Mouse (Mus musculus) hindbrain, embryonic 14.5 days (tissue): Measurements from ENCODE around the gene Pgp. TPM values are rescaled to one million over a fixed set of nuclear protein-coding genes. Genes with fewer than 3 reads are reported as not detected.

Source experiments
- ATAC-seq: fragments of 200-750 bp; cut with Nextera tagmentation; 2 replicates; pipeline ENCODE4 v1.8.0; 2017; ENCODE audit warnings: moderate number of reproducible peaks, mild to moderate bottlenecking, moderate TSS enrichment, moderate library complexity; ENCODE audit not compliant: low FRiP score
- DNase-seq: peaks from one replicate; pipeline ENCODE4 v3.0.0-alpha.2; 2015; ENCODE audit warnings: low spot score
- H3K27ac ChIP-seq: fragments of 300-500 bp; sonication (generic); 2 replicates; pipeline ENCODE4 v1.5.1; 2014; ENCODE audit warnings: mild to moderate bottlenecking, moderate library complexity
- H3K27me3 ChIP-seq: fragments of 300-500 bp; sonication (generic); 2 replicates; pipeline ENCODE4 v1.6.1; 2014; ENCODE audit warnings: mild to moderate bottlenecking, low read length, mixed read lengths; ENCODE audit not compliant: control insufficient read depth, insufficient read depth
- H3K36me3 ChIP-seq: fragments of 300-500 bp; sonication (generic); replicated peaks from 2 replicates; pipeline ENCODE4 v1.6.1; 2014; ENCODE audit not compliant: control insufficient read depth, insufficient read depth
- H3K4me1 ChIP-seq: fragments of 300-500 bp; sonication (generic); replicated peaks from 2 replicates; pipeline ENCODE4 v1.6.1; 2014; ENCODE audit warnings: antibody characterized with exemption, low read length, mixed read lengths; ENCODE audit not compliant: control insufficient read depth, insufficient read depth
- H3K4me2 ChIP-seq: fragments of 300-500 bp; sonication (generic); replicated peaks from 2 replicates; pipeline ENCODE4 v1.6.1; 2014; ENCODE audit warnings: mild to moderate bottlenecking, moderate library complexity
- H3K4me3 ChIP-seq: fragments of 300-500 bp; sonication (generic); replicated peaks from 2 replicates; pipeline ENCODE4 v1.5.1; 2014; ENCODE audit warnings: mild to moderate bottlenecking, low read length
- H3K9ac ChIP-seq: fragments of 300-500 bp; sonication (generic); 2 replicates; pipeline ENCODE4 v1.6.1; 2014
- H3K9me3 ChIP-seq: fragments of 300-500 bp; sonication (generic); 2 replicates; pipeline ENCODE4 v1.6.1; 2016; ENCODE audit warnings: low read length; ENCODE audit not compliant: control insufficient read depth
- WGBS: fragments of 180-500 bp; shearing (Covaris S2); extraction: QIAGEN DNeasy Blood & Tissue Kit; methylation state at CpG from one replicate; pipeline ENCODE4 v1.1.7; 2014; 5-methylcytosine and 5-hydroxymethylcytosine counted together
- polyA plus RNA-seq: library from polyadenylated mRNA; unstranded; fragments of >200 nt; fragmentation: Nextera tagmentation; extraction: Ambion mirVana; gene quantifications from 2 replicates; pipeline ENCODE4 v1.2.1, GENCODE M21; 2014

Pgp gene
- polyA plus RNA-seq, 1 experiment from 2014 or later, result 71.2 TPM

DNA sequence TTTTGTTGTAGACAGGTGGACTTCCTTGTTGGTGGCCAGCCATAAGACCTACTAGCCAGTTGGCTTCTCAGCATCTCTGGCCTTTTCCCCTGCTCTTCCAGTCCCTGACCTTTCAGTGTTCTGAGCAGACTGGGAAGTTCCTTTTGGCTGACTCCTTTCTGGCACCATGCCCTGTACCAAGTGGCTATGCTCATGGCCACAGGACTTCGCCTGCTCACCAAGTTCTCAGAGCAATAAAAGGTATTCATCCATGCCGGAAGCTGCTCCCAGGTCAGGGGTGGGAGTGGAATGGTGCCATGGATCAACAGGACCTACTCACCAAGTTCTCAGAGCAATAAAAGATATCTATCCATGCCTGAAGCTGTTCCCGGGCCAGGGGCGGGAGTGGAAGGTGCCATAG, 2.3 kb downstream of the Pgp start:
- ATAC-seq (no peak), DNase-seq (no peak)
- Histone ChIP-seq H3K9ac (no peak overlapping the region), H3K4me1 (peaks cover 20% of the 10 kb centered on the region), H3K36me3 (peaks cover 52% of the 10 kb centered on the region), H3K27ac (no peak overlapping the region), H3K4me2 (peak overlapping the region; percentile 99), H3K9me3 (no peaks in the 10 kb centered on the region), H3K27me3 (no peaks in the 10 kb centered on the region), H3K4me3 (peak overlapping the region; percentile 94)
- WGBS, result 86% methylated on average over 4 of the region's 4 CpGs

DNA sequence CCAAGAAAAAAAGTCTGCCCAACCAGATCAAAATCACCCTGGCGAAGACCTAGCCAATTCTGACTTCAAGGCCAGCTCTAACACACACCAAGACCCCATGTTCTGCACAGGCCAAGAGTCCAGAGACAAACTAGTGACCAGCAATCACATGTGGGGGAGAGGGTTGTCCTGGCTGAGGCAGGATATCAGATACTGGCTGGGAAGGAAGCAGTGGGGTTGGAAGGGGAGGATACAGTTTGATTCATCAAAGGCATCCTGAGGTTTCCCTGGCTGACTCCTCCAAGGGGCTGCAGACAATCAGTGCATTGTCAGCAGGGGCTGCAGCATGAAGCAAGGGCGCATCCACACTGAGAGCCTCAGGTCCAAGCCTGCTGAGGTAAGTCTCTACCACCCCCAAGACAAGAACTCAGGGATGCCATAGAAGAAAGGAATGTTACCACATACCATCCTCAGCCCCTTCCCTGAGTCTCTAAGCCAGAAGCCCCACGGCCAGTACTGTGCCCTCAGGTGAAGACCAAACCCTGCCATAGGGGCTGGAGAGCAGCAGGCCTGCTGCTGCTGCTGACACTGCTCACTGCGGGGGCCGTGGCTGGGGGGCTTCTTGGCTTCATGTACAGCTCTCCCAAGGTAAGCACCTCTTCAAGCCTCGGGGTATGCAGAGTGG, 3.6 kb downstream of the Pgp start, which contains the start of gene Bricd5:
TSS of gene Bricd5 (plus strand) at position 273 of the 664 bp plus-strand sequence.
- Histone ChIP-seq H3K4me2 (peak within 1 kb of the TSS; percentile 99; the same call in 1 of the 2 replicates), H3K27me3 (no peaks in the 10 kb centered on the region), H3K4me1 (peaks cover 20% of the 10 kb centered on the region), H3K9ac (no peak within 1 kb of the TSS), H3K27ac (no peak within 1 kb of the TSS), H3K4me3 (no peak within 1 kb of the TSS), H3K36me3 (peaks cover 52% of the 10 kb centered on the region), H3K9me3 (no peaks in the 10 kb centered on the region)
- WGBS, result 75% methylated on average over 6 of the region's 6 CpGs
- ATAC-seq (no peak), DNase-seq (no peak)

DNA sequence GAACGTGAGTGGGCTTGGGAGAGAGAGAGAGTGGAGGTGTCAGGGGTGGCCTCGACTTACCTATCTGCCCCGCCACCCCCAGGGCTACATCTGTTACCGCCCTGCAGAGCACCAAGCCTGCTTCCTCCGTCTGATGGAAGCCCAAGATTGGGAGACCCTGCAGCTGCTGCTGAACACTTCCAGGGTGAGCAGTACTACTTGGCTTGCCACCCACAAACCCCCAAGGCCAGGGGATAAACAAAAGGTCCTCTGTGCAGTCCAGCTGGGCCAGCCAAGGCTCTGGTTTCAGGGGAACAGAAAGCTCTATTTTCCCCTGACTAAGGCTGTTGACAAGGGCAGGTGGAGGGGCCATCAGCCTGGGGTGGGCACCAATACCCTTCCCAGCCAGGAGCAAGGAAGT, 4.4 kb downstream of the Pgp start:
- Histone ChIP-seq H3K4me3 (no peak overlapping the region), H3K9ac (no peak overlapping the region), H3K9me3 (no peaks in the 10 kb centered on the region), H3K4me2 (no peak overlapping the region), H3K27me3 (no peaks in the 10 kb centered on the region), H3K36me3 (peaks cover 52% of the 10 kb centered on the region), H3K4me1 (peaks cover 20% of the 10 kb centered on the region), H3K27ac (no peak overlapping the region)
- WGBS, result 93% methylated on average over 5 of the region's 5 CpGs
- ATAC-seq, result no peak
- no peak for DNase-seq

DNA sequence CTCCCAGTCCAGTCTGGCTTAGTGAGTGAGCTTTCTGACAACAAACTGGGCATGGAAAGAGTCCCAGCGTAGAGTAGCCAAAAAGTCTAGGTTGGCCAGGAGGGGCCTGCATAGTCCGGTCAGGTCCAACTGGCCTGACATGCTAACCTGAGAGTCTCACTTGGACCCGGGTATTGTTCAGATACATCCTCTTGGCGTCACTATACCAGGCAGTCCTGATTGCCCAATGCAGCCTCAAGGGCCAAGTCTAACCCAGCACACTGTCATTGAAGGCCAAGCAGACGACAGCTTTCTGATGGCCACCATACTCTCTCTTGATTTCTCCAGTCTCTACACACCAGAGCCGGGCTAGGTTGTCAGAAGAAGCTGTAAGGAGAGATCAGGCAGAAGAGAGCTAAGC, 5.4 kb downstream of the Pgp start:
- Histone ChIP-seq H3K4me3 (no peak overlapping the region), H3K27me3 (no peaks in the 10 kb centered on the region), H3K27ac (no peak overlapping the region), H3K4me1 (peaks cover 20% of the 10 kb centered on the region), H3K36me3 (peaks cover 52% of the 10 kb centered on the region), H3K9ac (no peak overlapping the region), H3K9me3 (no peaks in the 10 kb centered on the region), H3K4me2 (no peak overlapping the region)
- DNase-seq (no peak), ATAC-seq (no peak)
- WGBS, result 92% methylated on average over 6 of the region's 6 CpGs

DNA sequence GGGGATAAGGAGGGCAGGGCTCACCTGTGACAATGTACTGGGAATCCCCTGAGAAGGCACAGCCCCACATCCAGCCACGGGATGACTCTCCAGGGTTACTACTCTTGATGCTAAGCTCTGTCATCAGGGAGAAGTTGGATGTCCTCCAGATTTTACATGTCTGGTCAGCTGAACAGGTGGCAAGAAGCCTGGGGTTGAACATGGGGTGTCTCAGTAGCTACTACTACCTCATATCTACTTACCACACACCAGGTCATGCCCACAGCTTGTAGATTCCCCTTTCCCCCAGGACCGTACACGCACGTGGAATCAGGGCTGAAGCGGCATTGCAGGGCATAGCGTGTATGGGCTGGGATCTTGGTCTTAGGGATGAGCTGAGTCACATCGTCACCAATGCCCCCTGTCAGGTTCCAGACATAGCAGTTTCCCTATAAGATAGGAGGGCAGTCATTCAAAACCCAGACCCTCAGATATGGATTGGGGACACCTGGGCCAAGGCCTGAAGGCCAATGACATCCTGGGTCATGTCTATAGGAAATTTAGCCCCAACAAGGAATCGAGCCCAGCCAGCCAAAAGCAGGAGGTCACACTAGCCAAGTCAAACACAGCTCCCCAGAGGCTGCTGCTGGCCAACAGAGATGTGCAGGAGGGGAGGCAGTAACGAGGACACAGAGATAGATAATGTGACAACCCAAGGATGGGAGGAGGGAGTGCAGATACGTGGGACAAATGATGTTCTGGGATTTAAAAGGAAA, 6.0 kb downstream of the Pgp start:
- Histone ChIP-seq H3K4me2 (no peak overlapping the region), H3K9me3 (no peaks in the 10 kb centered on the region), H3K27me3 (no peaks in the 10 kb centered on the region), H3K4me3 (no peak overlapping the region), H3K27ac (no peak overlapping the region), H3K4me1 (peaks cover 16% of the 10 kb centered on the region), H3K9ac (no peak overlapping the region), H3K36me3 (peaks cover 52% of the 10 kb centered on the region)
- no peak for DNase-seq
- ATAC-seq, result no peak
- 92% methylated on average over 10 of the region's 10 CpGs for WGBS

DNA sequence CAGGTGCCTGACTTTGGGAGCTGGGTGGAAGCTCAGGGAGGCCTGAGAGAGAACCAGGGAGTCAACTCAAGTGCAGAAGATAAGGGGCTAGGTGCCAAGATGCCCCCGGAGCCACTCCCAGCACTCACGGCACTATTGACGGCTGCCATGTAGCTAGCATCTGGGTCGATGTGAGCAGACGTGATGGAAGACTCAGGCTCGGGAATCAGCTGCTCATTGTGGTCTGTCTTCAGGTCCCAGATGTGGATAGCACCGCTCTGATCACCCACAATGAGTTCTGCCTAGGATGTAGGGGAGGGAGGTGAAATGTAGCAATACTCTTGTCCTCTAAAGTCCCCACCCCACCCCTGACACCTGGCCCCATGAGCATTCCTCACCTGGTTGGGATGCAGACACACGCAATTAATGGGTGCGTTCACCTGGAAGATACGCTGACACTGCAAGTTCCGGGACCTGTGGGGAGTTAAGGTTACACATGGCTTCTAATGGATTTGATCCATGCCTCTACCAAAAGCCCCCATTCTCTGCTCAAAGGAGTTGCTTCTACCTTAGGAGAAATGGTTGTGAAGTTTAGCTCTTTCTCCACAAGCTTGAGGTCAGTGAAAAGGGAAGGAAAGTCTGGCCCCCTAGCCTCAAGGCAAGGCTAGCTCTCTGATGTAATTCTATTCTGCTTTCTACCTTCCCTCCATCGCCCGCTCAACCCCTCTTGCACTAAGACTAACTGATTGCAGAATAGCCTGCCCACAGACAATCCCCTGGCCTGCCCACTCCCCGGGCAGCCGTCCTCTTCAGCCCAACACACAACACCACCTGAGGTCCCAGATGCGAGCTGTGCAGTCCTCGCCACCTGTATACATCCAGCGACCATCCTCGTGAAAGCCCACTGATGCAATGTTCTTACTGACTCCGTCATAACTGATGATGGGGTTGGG, 7.1 kb downstream of the Pgp start:
- H3K9ac ChIP-seq, result 0 out of 2 replicates have a peak overlapping the region, but pooled peaks have one; percentile 80
- WGBS, result 95% methylated on average over 20 of the region's 20 CpGs
- no peaks in the 10 kb centered on the region for H3K9me3 ChIP-seq
- peaks cover 5% of the 10 kb centered on the region for H3K4me1 ChIP-seq
- ATAC-seq, result no peak
- H3K36me3 ChIP-seq, result peaks cover 50% of the 10 kb centered on the region
- H3K27me3 ChIP-seq, result no peaks in the 10 kb centered on the region
- no peak for DNase-seq
- peak overlapping the region; percentile 65; the same call in 1 of the 2 replicates for H3K4me2 ChIP-seq
- H3K27ac ChIP-seq, result no peak overlapping the region
- H3K4me3 ChIP-seq, result no peak overlapping the region

DNA sequence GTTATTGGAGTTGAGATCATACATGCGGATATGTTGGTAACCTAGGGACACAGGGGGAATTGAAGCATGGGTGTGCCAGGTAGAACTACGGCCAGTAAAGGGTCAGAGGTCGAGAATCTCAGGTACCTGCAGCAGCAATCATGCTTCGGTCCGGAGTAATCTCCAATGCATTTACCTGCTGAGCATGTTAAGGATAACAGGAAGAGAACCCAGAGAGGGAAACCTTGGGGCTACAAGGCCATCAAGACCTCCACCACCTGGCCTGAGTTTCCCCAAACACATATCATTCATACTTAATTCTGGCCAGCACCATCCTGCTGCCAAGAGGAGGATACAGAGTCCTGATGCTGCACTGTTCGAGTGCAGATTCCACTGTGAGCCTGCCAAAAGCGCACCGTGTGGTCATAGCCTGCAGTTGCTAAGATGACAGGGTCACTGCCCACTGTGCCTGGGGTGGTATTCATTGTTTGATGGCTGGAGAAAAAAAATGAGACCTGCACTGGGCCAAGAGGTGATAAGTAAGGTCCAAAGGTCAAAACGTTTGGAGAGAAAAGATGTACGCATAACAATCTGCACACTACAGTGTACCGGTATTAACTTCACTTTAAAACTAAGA, 7.9 kb downstream of the Pgp start:
- H3K4me2 ChIP-seq, result peak overlapping the region; percentile 65
- ATAC-seq (0 out of 2 replicates have a peak, but pooled peaks have one; percentile 12), DNase-seq (no peak)
- H3K4me1 ChIP-seq, result no peaks in the 10 kb centered on the region; the same call in 1 of the 2 replicates
- H3K36me3 ChIP-seq, result peaks cover 42% of the 10 kb centered on the region
- H3K27ac ChIP-seq, result no peak overlapping the region
- no peaks in the 10 kb centered on the region for H3K27me3 ChIP-seq
- H3K9ac ChIP-seq, result peak overlapping the region; percentile 80
- H3K4me3 ChIP-seq, result peak overlapping the region; percentile 76
- WGBS, result 54% methylated on average over 11 of the region's 11 CpGs
- H3K9me3 ChIP-seq, result no peaks in the 10 kb centered on the region

DNA sequence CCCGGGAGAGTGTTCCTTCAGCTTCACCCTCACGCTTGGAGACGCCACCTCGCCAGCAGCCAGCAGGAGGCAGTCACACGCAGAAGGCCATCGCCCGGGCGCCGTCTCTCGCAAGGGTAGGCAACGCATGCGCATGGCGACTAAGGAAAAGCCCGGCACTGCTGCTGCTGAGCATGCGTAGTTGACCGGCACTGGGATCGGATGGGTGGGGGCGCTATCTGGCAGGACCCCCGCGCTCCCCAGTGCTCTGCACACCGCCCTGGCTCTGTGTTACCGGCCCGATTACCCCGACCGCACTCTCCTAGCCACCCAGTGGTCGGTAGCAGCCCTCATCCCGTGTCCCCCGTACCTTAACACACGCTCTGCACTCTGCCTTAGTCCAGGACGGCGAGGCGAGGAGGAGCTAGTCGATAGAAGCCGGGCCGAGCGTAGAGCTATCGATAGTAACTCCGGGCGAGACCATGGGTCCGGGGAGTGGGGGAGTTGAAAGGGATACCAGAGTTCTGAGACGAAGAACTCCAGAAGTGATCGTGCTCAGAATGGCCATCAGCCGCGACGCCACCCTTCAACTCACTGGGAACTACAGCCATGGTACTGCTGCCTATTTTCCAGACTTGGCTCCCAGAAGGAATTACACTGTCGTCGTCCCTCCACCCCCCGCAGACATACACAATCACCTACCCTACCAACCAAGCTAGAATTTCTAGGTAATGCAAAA, 8.6 kb downstream of the Pgp start, which contains the start of gene Mlst8:
TSS of gene Mlst8 (minus strand) at position 416 of the 718 bp plus-strand sequence.
- Histone ChIP-seq H3K4me1 (no peaks in the 10 kb centered on the region; the same call in 1 of the 2 replicates), H3K36me3 (peaks cover 34% of the 10 kb centered on the region), H3K4me2 (peak within 1 kb of the TSS; percentile 65), H3K27ac (peak within 1 kb of the TSS; percentile 94), H3K9me3 (no peaks in the 10 kb centered on the region), H3K9ac (peak within 1 kb of the TSS; percentile 80), H3K4me3 (peak within 1 kb of the TSS; percentile 76), H3K27me3 (no peaks in the 10 kb centered on the region)
- DNase-seq (peak; percentile 95), ATAC-seq (peak; percentile 92)
- under 1% methylated on average over 48 of the region's 48 CpGs for WGBS
